Mouse (Mus musculus): ENCODE data around the gene Gm37240. TPM values are rescaled to one million over a fixed set of nuclear protein-coding genes. Genes with fewer than 3 reads are reported as not detected.

Gene Gm37240
- polyA plus RNA-seq, 1 experiment from 2014 or later, result 11.4 TPM

DNA sequence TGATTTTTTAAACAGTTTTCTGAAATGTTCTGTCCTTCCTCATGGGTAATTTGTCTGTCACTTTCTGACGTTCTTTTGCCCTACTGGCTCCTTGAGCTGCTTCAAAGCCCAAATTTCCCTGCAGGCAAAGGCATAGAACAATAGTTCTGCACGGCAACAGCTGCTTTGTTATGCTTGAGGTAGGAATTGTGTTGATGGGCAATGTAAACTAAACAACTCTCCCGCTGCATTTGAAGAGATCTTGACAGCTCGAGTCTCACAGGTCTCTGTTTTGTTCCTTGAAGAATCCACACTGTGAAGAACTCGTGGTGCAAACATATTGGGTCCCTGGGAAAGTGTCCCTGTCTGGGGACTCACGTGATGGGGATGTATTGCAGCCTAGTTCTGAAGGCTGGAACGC is 746.8 kb downstream of the Gm37240 start:
- no peaks in the 10 kb centered on the region for H3K4me1 ChIP-seq (ENCODE audit: control insufficient read depth, insufficient read depth, low read length)
- H3K27me3 ChIP-seq (ENCODE audit: control insufficient read depth, insufficient read depth, low read length), result no peaks in the 10 kb centered on the region
- no peak overlapping the region for H3K4me3 ChIP-seq (replicated peaks; ENCODE audit: low read length)
- no peak overlapping the region for H3K4me2 ChIP-seq (ENCODE audit: low read depth, low read length)
- no peaks in the 10 kb centered on the region for H3K9me3 ChIP-seq (replicated peaks; ENCODE audit: control insufficient read depth, low read length)
- WGBS, result 37% methylated on average over 7 of the region's 7 CpGs
- no peaks in the 10 kb centered on the region for H3K36me3 ChIP-seq (ENCODE audit: control insufficient read depth, insufficient read depth, low read length)
- H3K9ac ChIP-seq (ENCODE audit: low read length), result no peak overlapping the region
- no peak for ATAC-seq (ENCODE audit: insufficient read depth, low FRiP score)
- H3K27ac ChIP-seq (ENCODE audit: low read length), result no peak overlapping the region

DNA sequence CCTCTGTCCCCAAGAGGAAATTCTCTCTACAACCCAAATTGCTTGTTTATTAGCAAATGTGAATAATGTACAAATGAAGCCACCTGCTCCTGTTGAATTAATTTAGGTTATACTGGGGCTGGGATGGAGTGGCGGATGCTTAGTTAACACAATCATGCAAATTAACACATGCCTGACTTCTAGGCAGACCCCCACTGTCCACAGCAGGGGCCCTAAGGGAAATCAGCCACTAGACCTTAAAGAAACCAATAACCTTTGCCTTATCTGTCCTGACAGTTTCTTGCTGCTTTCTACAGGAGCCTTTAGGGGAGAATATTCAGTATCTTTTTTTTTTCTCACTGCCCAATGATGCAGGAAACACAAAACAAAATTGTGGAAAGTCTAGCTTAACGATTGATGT is 748.9 kb downstream of the Gm37240 start:
- ATAC-seq (ENCODE audit: insufficient read depth, low FRiP score), result no peak
- Histone ChIP-seq H3K36me3 (ENCODE audit: control insufficient read depth, insufficient read depth, low read length) (no peaks in the 10 kb centered on the region), H3K9ac (ENCODE audit: low read length) (no peak overlapping the region), H3K9me3 (replicated peaks; ENCODE audit: control insufficient read depth, low read length) (no peaks in the 10 kb centered on the region), H3K27ac (ENCODE audit: low read length) (no peak overlapping the region), H3K4me2 (ENCODE audit: low read depth, low read length) (no peak overlapping the region), H3K4me1 (ENCODE audit: control insufficient read depth, insufficient read depth, low read length) (no peaks in the 10 kb centered on the region), H3K27me3 (ENCODE audit: control insufficient read depth, insufficient read depth, low read length) (no peaks in the 10 kb centered on the region), H3K4me3 (replicated peaks; ENCODE audit: low read length) (no peak overlapping the region)
- WGBS, result 81% methylated on average over 2 of the region's 2 CpGs

DNA sequence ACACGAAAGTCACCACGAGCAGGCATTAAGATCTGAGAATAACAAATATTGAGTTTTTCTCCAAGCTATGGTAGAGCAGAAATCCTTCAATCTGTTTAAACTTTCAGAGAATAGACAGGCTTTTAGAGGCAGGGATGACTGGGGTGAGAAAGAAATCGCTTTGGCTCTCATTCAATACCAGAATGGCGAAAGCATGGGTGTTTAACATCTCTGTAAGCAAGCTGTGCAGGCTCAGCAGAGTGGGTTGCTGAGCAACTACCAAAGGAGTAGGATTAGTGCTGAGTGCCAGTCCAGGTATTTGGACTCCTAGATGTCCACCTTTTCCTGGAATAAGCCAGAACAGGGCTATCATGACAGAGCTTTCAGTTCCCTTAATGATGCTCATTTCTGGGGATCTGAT is 753.8 kb downstream of the Gm37240 start:
- Histone ChIP-seq H3K27ac (ENCODE audit: low read length) (no peak overlapping the region), H3K4me3 (replicated peaks; ENCODE audit: low read length) (no peak overlapping the region), H3K4me1 (ENCODE audit: control insufficient read depth, insufficient read depth, low read length) (no peaks in the 10 kb centered on the region), H3K9ac (ENCODE audit: low read length) (no peak overlapping the region), H3K36me3 (ENCODE audit: control insufficient read depth, insufficient read depth, low read length) (no peaks in the 10 kb centered on the region), H3K27me3 (ENCODE audit: control insufficient read depth, insufficient read depth, low read length) (no peaks in the 10 kb centered on the region), H3K4me2 (ENCODE audit: low read depth, low read length) (no peak overlapping the region), H3K9me3 (replicated peaks; ENCODE audit: control insufficient read depth, low read length) (no peaks in the 10 kb centered on the region)
- 57% methylated on average over 4 of the region's 4 CpGs for WGBS
- no peak for ATAC-seq (ENCODE audit: insufficient read depth, low FRiP score)

DNA sequence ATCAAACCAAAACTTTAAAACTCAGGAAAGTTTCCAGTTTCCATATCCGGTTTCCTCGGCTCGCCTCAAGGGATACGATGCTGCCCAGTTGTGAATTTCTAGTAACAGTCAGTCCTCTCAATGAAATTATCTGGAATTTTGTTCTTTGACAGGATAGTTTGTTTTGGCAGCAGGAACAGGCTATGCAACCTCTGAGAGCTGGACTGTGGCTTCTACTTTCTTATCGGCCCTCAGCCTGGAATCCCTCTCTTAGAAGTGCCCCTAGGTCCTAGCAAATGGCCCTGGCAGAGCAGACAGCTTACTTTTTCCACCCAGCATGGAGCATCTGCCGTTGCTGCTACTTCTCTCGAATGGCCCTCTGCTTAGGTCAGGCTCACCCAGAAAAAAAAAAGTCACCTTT is 755.4 kb downstream of the Gm37240 start:
- Histone ChIP-seq H3K27ac (ENCODE audit: low read length) (no peak overlapping the region), H3K27me3 (ENCODE audit: control insufficient read depth, insufficient read depth, low read length) (no peaks in the 10 kb centered on the region), H3K36me3 (ENCODE audit: control insufficient read depth, insufficient read depth, low read length) (no peaks in the 10 kb centered on the region), H3K4me1 (ENCODE audit: control insufficient read depth, insufficient read depth, low read length) (no peaks in the 10 kb centered on the region), H3K4me3 (replicated peaks; ENCODE audit: low read length) (no peak overlapping the region), H3K9ac (ENCODE audit: low read length) (no peak overlapping the region), H3K4me2 (ENCODE audit: low read depth, low read length) (no peak overlapping the region), H3K9me3 (replicated peaks; ENCODE audit: control insufficient read depth, low read length) (no peaks in the 10 kb centered on the region)
- WGBS, result 62% methylated on average over 7 of the region's 7 CpGs
- no peak for ATAC-seq (ENCODE audit: insufficient read depth, low FRiP score)

GRCm38 (mm10) chr3:85128546-85128945 is 758.8 kb downstream of the Gm37240 start:
- H3K27ac ChIP-seq (ENCODE audit: low read length), result no peak overlapping the region
- H3K36me3 ChIP-seq (ENCODE audit: control insufficient read depth, insufficient read depth, low read length), result no peaks in the 10 kb centered on the region
- WGBS, result 72% methylated on average over 8 of the region's 8 CpGs
- no peak for ATAC-seq (ENCODE audit: insufficient read depth, low FRiP score)
- no peaks in the 10 kb centered on the region for H3K9me3 ChIP-seq (replicated peaks; ENCODE audit: control insufficient read depth, low read length)
- no peak overlapping the region for H3K9ac ChIP-seq (ENCODE audit: low read length)
- H3K4me1 ChIP-seq (ENCODE audit: control insufficient read depth, insufficient read depth, low read length), result no peaks in the 10 kb centered on the region
- no peak overlapping the region for H3K4me2 ChIP-seq (ENCODE audit: low read depth, low read length)
- no peak overlapping the region for H3K4me3 ChIP-seq (replicated peaks; ENCODE audit: low read length)
- no peaks in the 10 kb centered on the region for H3K27me3 ChIP-seq (ENCODE audit: control insufficient read depth, insufficient read depth, low read length)

DNA sequence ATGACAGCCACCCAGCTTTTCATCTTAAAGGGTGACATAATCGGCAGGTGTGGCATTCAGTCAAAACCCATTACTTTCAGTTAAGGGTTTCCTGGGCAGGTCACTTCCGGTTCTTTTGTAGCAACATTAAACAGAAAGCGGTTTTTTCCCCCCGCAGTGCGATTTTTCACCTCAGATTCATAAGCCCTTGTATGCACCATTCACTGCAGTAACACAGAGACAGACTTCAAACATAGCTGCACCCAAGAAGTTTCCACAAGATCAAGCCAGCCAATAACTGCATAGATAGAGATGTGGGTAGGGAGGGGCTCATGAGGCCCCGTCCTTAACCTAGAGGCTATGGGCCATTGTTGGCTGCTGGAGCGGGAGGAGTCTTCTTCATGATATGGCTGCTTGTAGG is 760.3 kb downstream of the Gm37240 start:
- ATAC-seq (ENCODE audit: insufficient read depth, low FRiP score), result 0 out of 2 replicates have a peak, but pooled peaks have one; percentile 40
- H3K9me3 ChIP-seq (replicated peaks; ENCODE audit: control insufficient read depth, low read length), result no peaks in the 10 kb centered on the region
- no peak overlapping the region for H3K4me2 ChIP-seq (ENCODE audit: low read depth, low read length)
- peak overlapping the region; percentile 39; the same call in 1 of the 2 replicates for H3K27ac ChIP-seq (ENCODE audit: low read length)
- no peaks in the 10 kb centered on the region for H3K27me3 ChIP-seq (ENCODE audit: control insufficient read depth, insufficient read depth, low read length)
- no peaks in the 10 kb centered on the region for H3K36me3 ChIP-seq (ENCODE audit: control insufficient read depth, insufficient read depth, low read length)
- no peaks in the 10 kb centered on the region for H3K4me1 ChIP-seq (ENCODE audit: control insufficient read depth, insufficient read depth, low read length)
- H3K9ac ChIP-seq (ENCODE audit: low read length), result no peak overlapping the region
- H3K4me3 ChIP-seq (replicated peaks; ENCODE audit: low read length), result no peak overlapping the region
- WGBS, result 68% methylated on average over 7 of the region's 7 CpGs

DNA sequence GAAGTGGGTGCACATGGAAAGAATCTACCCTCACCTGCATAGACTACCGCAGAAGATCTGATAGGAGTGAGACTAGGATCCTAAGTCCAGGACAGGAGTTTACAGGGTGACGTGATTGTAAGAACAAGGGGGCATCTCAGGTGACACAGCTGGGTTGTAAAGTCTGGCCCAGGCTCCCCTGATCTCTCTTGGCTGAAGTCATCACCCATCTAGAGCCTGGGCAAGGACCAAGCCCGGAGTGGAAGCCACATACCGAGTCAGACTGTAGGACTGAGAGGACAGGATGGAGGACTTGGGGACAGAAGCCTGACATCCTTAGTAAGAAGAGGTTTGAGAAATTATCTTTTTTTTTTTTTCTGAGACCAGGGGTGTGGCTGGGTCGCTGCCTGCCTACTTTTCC is 761.8 kb downstream of the Gm37240 start:
- H3K4me2 ChIP-seq (ENCODE audit: low read depth, low read length), result no peak overlapping the region
- no peaks in the 10 kb centered on the region for H3K9me3 ChIP-seq (replicated peaks; ENCODE audit: control insufficient read depth, low read length)
- 88% methylated on average over 5 of the region's 5 CpGs for WGBS

DNA sequence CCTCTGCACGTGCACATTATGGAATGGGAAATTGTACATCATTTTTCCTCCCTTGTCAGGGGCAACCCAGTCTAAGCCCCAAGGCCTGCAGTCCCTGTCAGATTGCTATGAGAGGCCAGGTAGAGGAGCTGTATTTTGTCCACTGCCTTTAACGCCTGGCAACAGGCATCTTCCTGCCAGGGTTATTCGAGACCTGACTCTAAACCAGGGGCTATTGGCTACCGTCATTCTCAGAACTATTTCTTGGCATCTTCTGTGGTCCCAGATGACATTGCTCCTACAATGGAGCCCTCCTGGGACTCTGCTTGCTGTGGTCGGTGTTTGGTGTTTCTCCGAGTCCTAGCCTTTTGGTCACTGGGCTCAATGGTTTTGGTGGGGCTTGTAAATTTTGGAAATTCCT is 762.4 kb downstream of the Gm37240 start:
- Histone ChIP-seq H3K27ac (ENCODE audit: low read length) (no peak overlapping the region), H3K4me3 (replicated peaks; ENCODE audit: low read length) (no peak overlapping the region), H3K4me2 (ENCODE audit: low read depth, low read length) (no peak overlapping the region), H3K9ac (ENCODE audit: low read length) (no peak overlapping the region), H3K9me3 (replicated peaks; ENCODE audit: control insufficient read depth, low read length) (no peaks in the 10 kb centered on the region), H3K4me1 (ENCODE audit: control insufficient read depth, insufficient read depth, low read length) (no peaks in the 10 kb centered on the region), H3K27me3 (ENCODE audit: control insufficient read depth, insufficient read depth, low read length) (no peaks in the 10 kb centered on the region), H3K36me3 (ENCODE audit: control insufficient read depth, insufficient read depth, low read length) (no peaks in the 10 kb centered on the region)
- ATAC-seq (ENCODE audit: insufficient read depth, low FRiP score), result no peak
- 76% methylated on average over 6 of the region's 6 CpGs for WGBS

More for the DNA sequence above, 761.8 kb downstream of the Gm37240 start:
- Histone ChIP-seq H3K4me3 (replicated peaks; ENCODE audit: low read length) (no peak overlapping the region), H3K9ac (ENCODE audit: low read length) (no peak overlapping the region), H3K4me1 (ENCODE audit: control insufficient read depth, insufficient read depth, low read length) (no peaks in the 10 kb centered on the region), H3K27ac (ENCODE audit: low read length) (no peak overlapping the region), H3K36me3 (ENCODE audit: control insufficient read depth, insufficient read depth, low read length) (no peaks in the 10 kb centered on the region), H3K27me3 (ENCODE audit: control insufficient read depth, insufficient read depth, low read length) (no peaks in the 10 kb centered on the region)
- no peak for ATAC-seq (ENCODE audit: insufficient read depth, low FRiP score)

GRCm38 (mm10) chr3:85124410-85124809 is 762.9 kb downstream of the Gm37240 start:
- Histone ChIP-seq H3K27ac (ENCODE audit: low read length) (no peak overlapping the region), H3K36me3 (ENCODE audit: control insufficient read depth, insufficient read depth, low read length) (no peaks in the 10 kb centered on the region), H3K4me2 (ENCODE audit: low read depth, low read length) (no peak overlapping the region), H3K27me3 (ENCODE audit: control insufficient read depth, insufficient read depth, low read length) (no peaks in the 10 kb centered on the region), H3K4me3 (replicated peaks; ENCODE audit: low read length) (no peak overlapping the region), H3K4me1 (ENCODE audit: control insufficient read depth, insufficient read depth, low read length) (no peaks in the 10 kb centered on the region), H3K9ac (ENCODE audit: low read length) (no peak overlapping the region), H3K9me3 (replicated peaks; ENCODE audit: control insufficient read depth, low read length) (no peaks in the 10 kb centered on the region)
- WGBS, result 57% methylated on average over 7 of the region's 7 CpGs
- no peak for ATAC-seq (ENCODE audit: insufficient read depth, low FRiP score)

GRCm38 (mm10) chr3:85117702-85118101 is 769.6 kb downstream of the Gm37240 start:
- no peaks in the 10 kb centered on the region for H3K9me3 ChIP-seq (replicated peaks; ENCODE audit: control insufficient read depth, low read length)
- no peak overlapping the region for H3K4me2 ChIP-seq (ENCODE audit: low read depth, low read length)
- H3K27ac ChIP-seq (ENCODE audit: low read length), result no peak overlapping the region
- no peaks in the 10 kb centered on the region for H3K4me1 ChIP-seq (ENCODE audit: control insufficient read depth, insufficient read depth, low read length)
- H3K4me3 ChIP-seq (replicated peaks; ENCODE audit: low read length), result no peak overlapping the region
- no peaks in the 10 kb centered on the region for H3K27me3 ChIP-seq (ENCODE audit: control insufficient read depth, insufficient read depth, low read length)
- H3K36me3 ChIP-seq (ENCODE audit: control insufficient read depth, insufficient read depth, low read length), result no peaks in the 10 kb centered on the region
- 82% methylated on average over 5 of the region's 5 CpGs for WGBS
- no peak for ATAC-seq (ENCODE audit: insufficient read depth, low FRiP score)
- no peak overlapping the region for H3K9ac ChIP-seq (ENCODE audit: low read length)
